Mouse (Mus musculus) kidney, postnatal 0 days (tissue): ENCODE results near the gene Pde1c. TPM values are rescaled to one million over a fixed set of nuclear protein-coding genes. Genes with fewer than 3 reads are reported as not detected.

ENCODE experiments used
- ATAC-seq: fragments of 200-750 bp; cut with Nextera tagmentation; replicated peaks from 2 replicates; pipeline ENCODE4 v1.8.0; 2017; ENCODE audit warnings: low read depth, moderate number of reproducible peaks, moderate TSS enrichment, moderate library complexity; ENCODE audit not compliant: low FRiP score
- DNase-seq: peaks from one replicate; pipeline ENCODE4 v3.0.0-alpha.2; 2016; ENCODE audit warnings: low spot score
- H3K27ac ChIP-seq: fragments of 300-500 bp; sonication (generic); 2 replicates; pipeline ENCODE4 v1.5.1; 2014; ENCODE audit warnings: mild to moderate bottlenecking
- H3K27me3 ChIP-seq: fragments of 300-500 bp; sonication (generic); 2 replicates; pipeline ENCODE4 v1.6.1; 2014; ENCODE audit warnings: low read length, mixed read lengths; ENCODE audit not compliant: insufficient read depth
- H3K36me3 ChIP-seq: fragments of 300-500 bp; sonication (generic); 2 replicates; pipeline ENCODE4 v1.6.1; 2014; ENCODE audit warnings: low read length, mixed read lengths; ENCODE audit not compliant: insufficient read depth
- H3K4me1 ChIP-seq: fragments of 300-500 bp; sonication (generic); replicated peaks from 2 replicates; pipeline ENCODE4 v1.6.1; 2014; ENCODE audit warnings: antibody characterized with exemption, low read length, mixed read lengths; ENCODE audit not compliant: insufficient read depth
- H3K4me2 ChIP-seq: fragments of 300-500 bp; sonication (generic); 2 replicates; pipeline ENCODE4 v1.6.1; 2014; ENCODE audit warnings: mild to moderate bottlenecking, low read length, moderate library complexity, mixed read lengths
- H3K4me3 ChIP-seq: fragments of 300-500 bp; sonication (generic); replicated peaks from 2 replicates; pipeline ENCODE4 v1.5.1; 2014; ENCODE audit warnings: low read depth, low read length
- H3K9ac ChIP-seq: fragments of 300-500 bp; sonication (generic); 2 replicates; pipeline ENCODE4 v1.6.1; 2014; ENCODE audit warnings: low read depth, low read length
- H3K9me3 ChIP-seq: fragments of 300-500 bp; sonication (generic); replicated peaks from 2 replicates; pipeline ENCODE4 v1.6.1; 2016; ENCODE audit warnings: low read length, inconsistent platforms, mixed read lengths
- CTCF ChIP-seq: IDR thresholded peaks from 2 replicates; pipeline ENCODE4 v1.5.1; 2016; ENCODE audit warnings: antibody characterized with exemption, low read depth, mild to moderate bottlenecking, moderate library complexity
- WGBS: fragments of 180-500 bp; shearing (Covaris S2); extraction: QIAGEN DNeasy Blood & Tissue Kit; methylation state at CpG from one replicate; pipeline ENCODE4 v1.1.7; 2014; 5-methylcytosine and 5-hydroxymethylcytosine counted together
- polyA plus RNA-seq: library from polyadenylated mRNA; unstranded; fragments of >200 nt; fragmentation: Nextera tagmentation; extraction: Ambion mirVana; gene quantifications from 2 replicates; pipeline ENCODE4 v1.2.1, GENCODE M21; 2015

Pde1c gene
- polyA plus RNA-seq, 1 experiment from 2014 or later, result 0.99 TPM

DNA sequence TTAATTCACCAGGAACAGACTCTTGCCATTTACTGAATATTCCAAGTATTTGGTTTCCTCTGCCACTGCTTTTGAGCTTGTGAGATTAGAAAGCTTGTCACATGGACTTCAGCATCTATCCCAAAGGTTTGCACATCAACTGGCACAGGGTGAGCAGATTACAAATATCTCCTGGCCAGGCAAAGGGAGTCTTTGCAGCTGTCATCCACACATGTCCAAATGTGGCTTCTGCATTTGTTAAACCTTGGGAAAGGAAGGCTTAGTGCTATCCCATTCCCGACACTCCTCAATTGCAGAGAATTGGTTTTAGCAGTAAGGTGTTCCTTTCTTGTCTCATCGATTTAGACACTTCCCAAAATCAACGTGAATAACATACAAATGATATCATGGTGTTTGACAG is 221.7 kb downstream of the Pde1c start:
- Histone ChIP-seq H3K4me2 (no peak overlapping the region), H3K4me1 (no peaks in the 10 kb centered on the region), H3K9me3 (no peaks in the 10 kb centered on the region), H3K9ac (no peak overlapping the region), H3K27ac (no peak overlapping the region), H3K36me3 (no peaks in the 10 kb centered on the region), H3K4me3 (no peak overlapping the region), H3K27me3 (no peaks in the 10 kb centered on the region)
- DNase-seq, result no peak
- ATAC-seq, result no peak
- WGBS, result 76% methylated on average over 3 of the region's 3 CpGs
- no peak for TF ChIP-seq CTCF

GRCm38 (mm10) chr6:56345082-56345481 is 223.8 kb downstream of the Pde1c start:
- ATAC-seq, result 0 out of 2 replicates have a peak, but pooled peaks have one; percentile 40
- no peak overlapping the region for H3K27ac ChIP-seq
- DNase-seq, result peak; percentile 49
- H3K4me1 ChIP-seq, result no peaks in the 10 kb centered on the region
- no peak overlapping the region for H3K9ac ChIP-seq
- H3K4me2 ChIP-seq, result no peak overlapping the region
- H3K4me3 ChIP-seq, result no peak overlapping the region
- no peaks in the 10 kb centered on the region for H3K27me3 ChIP-seq
- 25% methylated on average over 4 of the region's 4 CpGs for WGBS
- no peaks in the 10 kb centered on the region for H3K9me3 ChIP-seq
- no peaks in the 10 kb centered on the region for H3K36me3 ChIP-seq
- no peak for TF ChIP-seq CTCF

- H3K9me3 ChIP-seq, result no peaks in the 10 kb centered on the region
- no peak for ATAC-seq
- H3K27me3 ChIP-seq, result no peaks in the 10 kb centered on the region
- H3K4me3 ChIP-seq, result no peak overlapping the region
- H3K36me3 ChIP-seq, result no peaks in the 10 kb centered on the region
- no peak overlapping the region for H3K4me2 ChIP-seq
- DNase-seq, result no peak
- H3K9ac ChIP-seq, result no peak overlapping the region
- no peak for TF ChIP-seq CTCF
- no peaks in the 10 kb centered on the region for H3K4me1 ChIP-seq
- no peak overlapping the region for H3K27ac ChIP-seq
- WGBS, result 76% methylated on average over 1 of the region's 1 CpGs
Measured at GRCm38 (mm10) chr6:56342005-56342404, 226.9 kb downstream of the Pde1c start.

- no peak overlapping the region for H3K4me2 ChIP-seq
- no peak for TF ChIP-seq CTCF
- no peak for DNase-seq
- ATAC-seq, result no peak
- no peaks in the 10 kb centered on the region for H3K4me1 ChIP-seq
- no peaks in the 10 kb centered on the region for H3K9me3 ChIP-seq
- no peak overlapping the region for H3K27ac ChIP-seq
- no peak overlapping the region for H3K4me3 ChIP-seq
- no peaks in the 10 kb centered on the region for H3K36me3 ChIP-seq
- 77% methylated on average over 3 of the region's 3 CpGs for WGBS
- H3K9ac ChIP-seq, result no peak overlapping the region
- no peaks in the 10 kb centered on the region for H3K27me3 ChIP-seq
Measured at GRCm38 (mm10) chr6:56335811-56336446, 233.0 kb downstream of the Pde1c start.

DNA sequence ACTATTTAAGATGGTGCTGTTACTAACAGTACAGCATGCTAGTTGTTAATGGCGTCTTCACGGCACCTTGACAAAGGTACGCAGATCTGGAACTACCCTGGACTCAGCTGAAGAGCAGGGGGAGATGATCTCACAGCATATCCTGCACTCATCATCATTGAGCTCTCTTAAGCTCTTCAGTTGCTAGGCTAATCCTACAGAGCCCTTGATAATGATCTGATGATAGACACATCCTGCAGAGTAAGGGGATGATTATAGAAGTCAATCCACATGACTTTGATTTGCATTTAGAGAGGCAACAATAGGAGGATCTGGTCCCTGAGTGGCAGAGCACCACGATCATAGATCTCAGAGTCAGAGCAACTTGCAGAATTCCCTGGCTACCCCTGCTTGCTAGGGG is 236.8 kb downstream of the Pde1c start:
- no peaks in the 10 kb centered on the region for H3K27me3 ChIP-seq
- TF ChIP-seq CTCF, result no peak

GRCm38 (mm10) chr6:56331432-56331831 is 237.5 kb downstream of the Pde1c start:
- Histone ChIP-seq H3K27me3 (no peaks in the 10 kb centered on the region), H3K9me3 (no peaks in the 10 kb centered on the region), H3K4me2 (no peak overlapping the region), H3K4me3 (no peak overlapping the region), H3K9ac (no peak overlapping the region), H3K36me3 (no peaks in the 10 kb centered on the region), H3K27ac (no peak overlapping the region), H3K4me1 (no peaks in the 10 kb centered on the region)
- ATAC-seq (no peak), DNase-seq (no peak)
- no peak for TF ChIP-seq CTCF
- WGBS, result 86% methylated on average over 6 of the region's 6 CpGs

More for the DNA sequence above, 236.8 kb downstream of the Pde1c start:
- Histone ChIP-seq H3K9ac (no peak overlapping the region), H3K9me3 (no peaks in the 10 kb centered on the region), H3K4me1 (no peaks in the 10 kb centered on the region), H3K36me3 (no peaks in the 10 kb centered on the region), H3K27ac (no peak overlapping the region), H3K4me3 (no peak overlapping the region), H3K4me2 (no peak overlapping the region)
- 85% methylated on average over 4 of the region's 4 CpGs for WGBS
- no peak for ATAC-seq
- DNase-seq, result no peak

- no peaks in the 10 kb centered on the region for H3K27me3 ChIP-seq
- H3K36me3 ChIP-seq, result no peaks in the 10 kb centered on the region
- 17% methylated on average over 1 of the region's 1 CpGs for WGBS
Measured at GRCm38 (mm10) chr6:56328103-56328502, 240.8 kb downstream of the Pde1c start.

More at GRCm38 (mm10) chr6:56328103-56328502, 240.8 kb downstream of the Pde1c start:
- no peak overlapping the region for H3K9ac ChIP-seq
- H3K4me1 ChIP-seq, result no peaks in the 10 kb centered on the region
- H3K4me2 ChIP-seq, result no peak overlapping the region
- ATAC-seq (no peak), DNase-seq (peak; percentile 8)
- H3K27ac ChIP-seq, result no peak overlapping the region
- TF ChIP-seq CTCF, result no peak
- no peak overlapping the region for H3K4me3 ChIP-seq
- no peaks in the 10 kb centered on the region for H3K9me3 ChIP-seq
